Mouse (Mus musculus) forebrain, embryonic 13.5 days (tissue): ENCODE measurements around the gene Susd5. TPM values are rescaled to one million over a fixed set of nuclear protein-coding genes. Genes with fewer than 3 reads are reported as not detected.
A peak's percentile ranks its signal among the peaks of the same experiment; 100 is the strongest.

ENCODE experiments used
- ATAC-seq: fragments of 200-750 bp; cut with Nextera tagmentation; 2 replicates; pipeline ENCODE4 v1.8.0; 2017
- H3K27ac ChIP-seq: fragments of 300-500 bp; sonication (generic); 2 replicates; pipeline ENCODE4 v1.5.1; 2015; ENCODE audit warnings: inconsistent platforms, mild to moderate bottlenecking, moderate library complexity
- H3K27me3 ChIP-seq: fragments of 300-500 bp; sonication (generic); 2 replicates; pipeline ENCODE4 v1.6.1; 2015; ENCODE audit warnings: mild to moderate bottlenecking, inconsistent platforms
- H3K36me3 ChIP-seq: fragments of 300-500 bp; sonication (generic); 2 replicates; pipeline ENCODE4 v1.6.1; 2015; ENCODE audit warnings: mild to moderate bottlenecking, inconsistent platforms; ENCODE audit not compliant: poor library complexity, severe bottlenecking
- H3K4me1 ChIP-seq: fragments of 300-500 bp; sonication (generic); 2 replicates; pipeline ENCODE4 v1.6.1; 2015; ENCODE audit warnings: inconsistent platforms
- H3K4me2 ChIP-seq: fragments of 300-500 bp; sonication (generic); 2 replicates; pipeline ENCODE4 v1.6.1; 2015; ENCODE audit warnings: inconsistent platforms, mild to moderate bottlenecking, moderate library complexity
- H3K4me3 ChIP-seq: fragments of 300-500 bp; sonication (generic); 2 replicates; pipeline ENCODE4 v1.5.1; 2015; ENCODE audit warnings: mild to moderate bottlenecking, inconsistent platforms
- H3K9ac ChIP-seq: fragments of 300-500 bp; sonication (generic); 2 replicates; pipeline ENCODE4 v1.6.1; 2015; ENCODE audit warnings: mild to moderate bottlenecking, inconsistent platforms
- H3K9me3 ChIP-seq: fragments of 300-500 bp; sonication (generic); replicated peaks from 2 replicates; pipeline ENCODE4 v1.6.1; 2016; ENCODE audit warnings: inconsistent platforms
- WGBS: fragments of 180-500 bp; shearing (Covaris S2); methylation state at CpG from one replicate; pipeline ENCODE4 v1.1.7; 2015; 5-methylcytosine and 5-hydroxymethylcytosine counted together
- polyA plus RNA-seq: library from polyadenylated mRNA; unstranded; fragments of >200 nt; fragmentation: Nextera tagmentation; extraction: Ambion mirVana; gene quantifications from 2 replicates; pipeline ENCODE4 v1.2.1, GENCODE M21; 2015

Gene Susd5
- 0.18 TPM in 1 of 2 replicates, not detected in the other for polyA plus RNA-seq

GRCm38 (mm10) chr9:114057090-114057796 is at the start of gene Susd5:
TSS of gene Susd5 (plus strand) at chr9:114057140.
- H3K4me1 ChIP-seq: peaks cover 9% of the 10 kb centered on the region; the same call in 1 of the 2 replicates
- H3K4me3 ChIP-seq: peak within 1 kb of the TSS; percentile 50
- ATAC-seq: peak; percentile 70
- WGBS: under 1% methylated on average over 56 of the region's 60 CpGs
- peaks cover 42% of the 10 kb centered on the region for H3K27me3 ChIP-seq
- no peaks in the 10 kb centered on the region for H3K9me3 ChIP-seq
- no peak within 1 kb of the TSS for H3K27ac ChIP-seq
- H3K36me3 ChIP-seq: no peaks in the 10 kb centered on the region
- peak within 1 kb of the TSS; percentile 83 for H3K4me2 ChIP-seq
- peak within 1 kb of the TSS; percentile 58 for H3K9ac ChIP-seq

DNA sequence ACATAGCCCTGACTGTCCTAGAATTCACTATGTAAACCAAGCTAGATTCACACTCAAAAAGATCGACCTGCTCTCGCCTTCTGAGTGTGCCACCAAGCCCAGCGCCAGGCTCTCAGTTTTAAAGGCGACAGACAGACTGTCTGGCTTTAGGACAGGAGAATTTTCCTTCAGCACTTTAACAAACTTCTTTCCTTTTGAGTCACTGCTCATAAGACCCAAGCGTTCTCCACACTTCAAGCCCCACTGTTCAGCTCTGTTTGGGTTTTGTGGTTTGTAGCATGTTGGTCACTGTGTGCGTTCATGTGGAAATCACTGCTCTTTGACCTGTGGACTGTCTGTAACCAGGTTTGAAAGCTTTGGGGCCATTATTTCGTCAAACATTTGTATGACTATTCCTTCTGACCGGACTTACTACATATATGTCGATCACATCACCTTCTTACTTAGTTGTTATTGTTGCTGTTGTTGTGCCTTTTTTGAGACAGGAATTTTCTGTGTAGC is 49.0 kb upstream of the Susd5 start:
- H3K36me3 ChIP-seq: peaks cover 2% of the 10 kb centered on the region
- no peak for ATAC-seq
- H3K27me3 ChIP-seq: no peaks in the 10 kb centered on the region
- 0 out of 2 replicates have a peak, but pooled peaks cover 3% of the 10 kb centered on the region for H3K4me1 ChIP-seq
- no peak overlapping the region for H3K4me2 ChIP-seq
- no peak overlapping the region for H3K4me3 ChIP-seq
- no peaks in the 10 kb centered on the region for H3K9me3 ChIP-seq
- H3K27ac ChIP-seq: no peak overlapping the region
- no peak overlapping the region for H3K9ac ChIP-seq
- 94% methylated on average over 9 of the region's 9 CpGs for WGBS

DNA sequence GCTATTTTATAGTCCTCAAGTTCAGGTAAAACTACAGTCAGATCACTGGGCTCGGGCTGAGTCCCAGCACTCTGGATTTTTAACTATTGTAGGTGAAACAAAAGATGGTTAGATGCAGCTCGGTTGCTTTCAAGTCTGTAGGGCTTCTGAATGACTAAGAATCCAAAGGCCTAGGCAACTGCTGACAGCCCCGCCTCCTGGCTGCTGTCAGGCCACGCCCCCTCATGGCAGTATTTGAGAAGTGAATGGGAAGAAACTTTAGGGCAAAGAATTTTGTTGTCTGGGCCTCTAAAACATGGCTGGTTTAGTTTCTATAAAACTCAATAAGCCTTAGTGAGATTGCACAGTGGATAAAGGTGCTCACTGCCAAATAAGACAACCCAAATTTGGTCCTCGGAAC is 47.4 kb upstream of the Susd5 start:
- no peak overlapping the region for H3K4me3 ChIP-seq
- H3K4me2 ChIP-seq: no peak overlapping the region
- H3K27me3 ChIP-seq: no peaks in the 10 kb centered on the region
- H3K27ac ChIP-seq: no peak overlapping the region
- 0 out of 2 replicates have a peak, but pooled peaks cover 3% of the 10 kb centered on the region for H3K4me1 ChIP-seq
- no peaks in the 10 kb centered on the region for H3K9me3 ChIP-seq
- WGBS: 37% methylated on average over 5 of the region's 5 CpGs
- H3K9ac ChIP-seq: no peak overlapping the region
- ATAC-seq: no peak
- H3K36me3 ChIP-seq: no peaks in the 10 kb centered on the region

DNA sequence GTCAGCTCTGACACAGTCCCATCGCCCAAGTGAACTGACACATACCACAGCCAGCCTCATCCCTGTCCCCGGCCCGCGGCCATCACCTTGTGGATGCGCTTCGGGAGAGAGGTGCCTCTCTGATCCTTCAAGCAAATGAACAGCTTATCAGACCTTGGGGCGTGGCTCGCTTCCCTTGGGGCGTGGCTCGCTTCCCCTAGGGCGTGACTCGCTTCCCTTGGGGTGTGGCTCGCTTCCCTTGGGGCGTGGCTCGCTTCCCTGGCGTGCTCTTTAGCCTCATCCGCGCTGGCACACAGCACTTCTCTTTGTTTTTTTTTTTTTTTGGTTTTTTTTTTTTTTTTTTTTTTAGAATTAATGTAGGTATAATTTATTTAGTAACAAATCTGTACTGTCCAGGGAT is 45.7 kb upstream of the Susd5 start:
- ATAC-seq: no peak
- no peak overlapping the region for H3K9ac ChIP-seq
- no peaks in the 10 kb centered on the region for H3K27me3 ChIP-seq

GRCm38 (mm10) chr9:114014034-114014433 is 42.9 kb upstream of the Susd5 start:
- Histone ChIP-seq H3K27ac (no peak overlapping the region), H3K4me2 (no peak overlapping the region), H3K9ac (no peak overlapping the region), H3K4me3 (no peak overlapping the region), H3K9me3 (no peaks in the 10 kb centered on the region), H3K36me3 (0 out of 2 replicates have a peak, but pooled peaks cover 6% of the 10 kb centered on the region), H3K4me1 (0 out of 2 replicates have a peak, but pooled peaks cover 3% of the 10 kb centered on the region), H3K27me3 (no peaks in the 10 kb centered on the region)
- WGBS: 81% methylated on average over 1 of the region's 1 CpGs
- ATAC-seq: no peak

More for the DNA sequence above, 45.7 kb upstream of the Susd5 start:
- 69% methylated on average over 18 of the region's 18 CpGs for WGBS
- Histone ChIP-seq H3K4me1 (0 out of 2 replicates have a peak, but pooled peaks cover 3% of the 10 kb centered on the region), H3K4me3 (no peak overlapping the region), H3K36me3 (0 out of 2 replicates have a peak, but pooled peaks cover 3% of the 10 kb centered on the region), H3K4me2 (no peak overlapping the region), H3K9me3 (no peaks in the 10 kb centered on the region), H3K27ac (no peak overlapping the region)

DNA sequence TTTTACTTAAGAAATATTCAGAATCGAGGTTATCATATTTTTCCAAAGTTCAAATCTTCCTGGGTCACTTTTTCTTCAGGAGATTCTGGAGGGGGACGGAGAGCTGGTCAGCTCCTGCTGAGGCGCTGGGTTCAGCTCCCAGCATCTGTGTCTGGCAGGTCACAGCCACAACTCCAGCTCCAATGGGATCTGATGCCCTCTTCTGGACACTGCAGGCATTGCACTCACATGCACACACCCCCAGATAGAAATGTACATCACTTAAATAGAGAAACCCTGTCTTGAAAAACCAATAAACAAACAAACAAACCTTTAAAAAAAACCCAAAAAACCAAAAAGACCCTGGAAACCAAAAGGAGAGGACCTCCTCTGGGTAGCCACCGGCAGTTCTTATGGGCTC is 41.2 kb upstream of the Susd5 start:
- H3K9ac ChIP-seq: no peak overlapping the region
- H3K27ac ChIP-seq: no peak overlapping the region
- H3K4me3 ChIP-seq: no peak overlapping the region
- no peaks in the 10 kb centered on the region for H3K4me1 ChIP-seq
- 0 out of 2 replicates have a peak, but pooled peaks cover 6% of the 10 kb centered on the region for H3K36me3 ChIP-seq
- no peak for ATAC-seq
- no peaks in the 10 kb centered on the region for H3K27me3 ChIP-seq
- H3K9me3 ChIP-seq: no peaks in the 10 kb centered on the region
- 90% methylated on average over 4 of the region's 4 CpGs for WGBS
- H3K4me2 ChIP-seq: no peak overlapping the region

- H3K4me3 ChIP-seq: no peak overlapping the region
- 89% methylated on average over 4 of the region's 4 CpGs for WGBS
- no peak overlapping the region for H3K4me2 ChIP-seq
- H3K27me3 ChIP-seq: no peaks in the 10 kb centered on the region
- H3K9me3 ChIP-seq: no peaks in the 10 kb centered on the region
- H3K9ac ChIP-seq: no peak overlapping the region
- H3K4me1 ChIP-seq: no peaks in the 10 kb centered on the region
- ATAC-seq: no peak
- H3K36me3 ChIP-seq: 0 out of 2 replicates have a peak, but pooled peaks cover 6% of the 10 kb centered on the region
- H3K27ac ChIP-seq: no peak overlapping the region
Measured at GRCm38 (mm10) chr9:114016402-114016801, 40.5 kb upstream of the Susd5 start.

GRCm38 (mm10) chr9:114019012-114019762 is 37.8 kb upstream of the Susd5 start:
- WGBS: 93% methylated on average over 7 of the region's 7 CpGs
- Histone ChIP-seq H3K9ac (no peak overlapping the region), H3K4me2 (no peak overlapping the region), H3K27ac (no peak overlapping the region), H3K9me3 (no peaks in the 10 kb centered on the region), H3K4me1 (no peaks in the 10 kb centered on the region), H3K4me3 (no peak overlapping the region), H3K27me3 (no peaks in the 10 kb centered on the region), H3K36me3 (0 out of 2 replicates have a peak, but pooled peaks cover 6% of the 10 kb centered on the region)
- ATAC-seq: no peak

DNA sequence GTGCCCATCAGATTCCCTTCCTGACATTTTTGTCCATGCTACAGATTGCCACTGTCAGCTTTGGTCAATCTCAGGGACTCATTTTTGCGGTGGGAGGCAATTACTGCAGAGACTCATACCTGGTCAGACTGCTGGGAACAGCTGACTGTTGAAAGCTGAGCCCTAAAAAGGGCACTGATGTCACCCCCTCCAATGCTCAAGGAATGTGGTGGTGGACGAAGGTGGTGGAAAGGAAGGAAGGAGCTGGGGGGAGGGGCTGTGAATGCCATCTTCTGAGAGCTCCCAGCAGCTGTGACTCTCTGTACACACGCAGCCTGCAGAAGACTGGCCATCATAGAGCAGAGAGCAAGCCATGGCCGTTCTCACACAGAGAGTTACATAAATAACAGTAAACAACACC is 34.8 kb upstream of the Susd5 start:
- Histone ChIP-seq H3K9ac (no peak overlapping the region), H3K4me1 (peaks cover 11% of the 10 kb centered on the region), H3K27ac (no peak overlapping the region), H3K4me3 (no peak overlapping the region), H3K9me3 (no peaks in the 10 kb centered on the region), H3K4me2 (no peak overlapping the region), H3K36me3 (no peaks in the 10 kb centered on the region), H3K27me3 (no peaks in the 10 kb centered on the region)
- WGBS: 82% methylated on average over 4 of the region's 4 CpGs
- no peak for ATAC-seq

DNA sequence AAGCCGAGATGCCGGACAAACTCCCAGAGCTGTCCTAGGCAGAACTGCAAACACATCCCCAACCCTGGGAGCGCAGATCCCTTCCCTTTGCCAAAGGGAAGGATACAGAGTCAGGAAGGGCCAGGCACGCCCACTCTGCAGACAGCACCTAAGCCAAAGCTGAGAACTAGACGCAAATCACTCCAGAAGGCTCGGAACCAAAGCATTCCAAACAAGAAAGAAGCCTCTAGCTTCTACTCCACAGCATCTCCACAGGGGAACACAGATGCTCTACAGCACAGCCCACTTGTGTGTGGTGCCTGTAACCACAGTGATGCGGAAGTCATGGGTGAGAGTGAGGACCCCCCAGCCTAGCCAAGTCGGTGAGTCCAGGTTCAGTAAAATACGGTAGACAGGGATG is 31.8 kb upstream of the Susd5 start:
- no peak for ATAC-seq
- Histone ChIP-seq H3K9ac (no peak overlapping the region), H3K4me3 (peak overlapping the region; percentile 72; the same call in 1 of the 2 replicates), H3K9me3 (no peaks in the 10 kb centered on the region), H3K27me3 (no peaks in the 10 kb centered on the region), H3K36me3 (no peaks in the 10 kb centered on the region), H3K27ac (no peak overlapping the region), H3K4me2 (peak overlapping the region; percentile 75), H3K4me1 (peaks cover 11% of the 10 kb centered on the region)
- WGBS: 66% methylated on average over 9 of the region's 9 CpGs

DNA sequence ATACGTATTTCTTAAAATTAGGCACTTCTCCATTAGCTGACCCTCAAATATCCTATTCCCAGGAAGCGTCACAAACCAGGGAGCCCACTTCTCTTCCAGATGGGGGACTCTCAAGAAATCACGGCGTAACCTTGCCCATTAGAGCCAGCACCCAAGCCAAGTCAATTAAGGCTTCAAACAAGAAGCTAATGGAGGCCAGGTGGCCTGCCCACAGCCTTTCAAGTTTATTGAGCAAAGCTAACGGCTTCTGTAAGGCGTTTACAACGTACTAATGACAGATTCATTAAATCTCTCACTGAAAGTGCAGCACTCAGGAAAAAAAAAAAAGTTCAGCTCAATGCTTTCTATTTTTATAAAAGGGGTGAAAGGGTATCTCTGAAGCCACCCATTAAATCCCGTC is 31.1 kb upstream of the Susd5 start:
- ATAC-seq: no peak; the same call in 1 of the 2 replicates
- Histone ChIP-seq H3K4me1 (peaks cover 11% of the 10 kb centered on the region), H3K9me3 (no peaks in the 10 kb centered on the region), H3K36me3 (no peaks in the 10 kb centered on the region), H3K4me3 (peak overlapping the region; percentile 72), H3K27ac (no peak overlapping the region), H3K4me2 (peak overlapping the region; percentile 75), H3K27me3 (no peaks in the 10 kb centered on the region), H3K9ac (peak overlapping the region; percentile 75)
- WGBS: 12% methylated on average over 8 of the region's 8 CpGs
